Mouse (Mus musculus) forebrain, embryonic 16.5 days (tissue): ENCODE data around the gene Gm20388. TPM values are rescaled to one million over a fixed set of nuclear protein-coding genes. Genes with fewer than 3 reads are reported as not detected.

ENCODE experiments used
- ATAC-seq: fragments of 200-750 bp; cut with Nextera tagmentation; 2 replicates; pipeline ENCODE4 v1.8.0; 2017; ENCODE audit warnings: mild to moderate bottlenecking, moderate library complexity
- H3K27ac ChIP-seq: fragments of 300-500 bp; sonication (generic); 2 replicates; pipeline ENCODE4 v1.5.1; 2014; ENCODE audit warnings: low read length, control low read depth
- H3K27me3 ChIP-seq: fragments of 300-500 bp; sonication (generic); replicated peaks from 2 replicates; pipeline ENCODE4 v1.6.1; 2014; ENCODE audit warnings: low read length; ENCODE audit not compliant: control insufficient read depth, insufficient read depth
- H3K36me3 ChIP-seq: fragments of 300-500 bp; sonication (generic); 2 replicates; pipeline ENCODE4 v1.6.1; 2014; ENCODE audit not compliant: control insufficient read depth, insufficient read depth
- H3K4me1 ChIP-seq: fragments of 300-500 bp; sonication (generic); replicated peaks from 2 replicates; pipeline ENCODE4 v1.6.1; 2014; ENCODE audit warnings: low read length; ENCODE audit not compliant: control insufficient read depth, insufficient read depth
- H3K4me2 ChIP-seq: fragments of 300-500 bp; sonication (generic); 2 replicates; pipeline ENCODE4 v1.6.1; 2014; ENCODE audit warnings: mild to moderate bottlenecking, low read length, control low read depth
- H3K4me3 ChIP-seq: fragments of 300-500 bp; sonication (generic); replicated peaks from 2 replicates; pipeline ENCODE4 v1.5.1; 2014; ENCODE audit warnings: mild to moderate bottlenecking, low read length, control low read depth
- H3K9ac ChIP-seq: fragments of 300-500 bp; sonication (generic); replicated peaks from 2 replicates; pipeline ENCODE4 v1.6.1; 2014; ENCODE audit warnings: low read depth, low read length, control low read depth
- H3K9me3 ChIP-seq: fragments of 300-500 bp; sonication (generic); 2 replicates; pipeline ENCODE4 v1.6.1; 2016; ENCODE audit warnings: low read length; ENCODE audit not compliant: control insufficient read depth
- WGBS: fragments of 180-500 bp; shearing (Covaris S2); extraction: QIAGEN DNeasy Blood & Tissue Kit; methylation state at CpG from one replicate; pipeline ENCODE4 v1.1.7; 2014; 5-methylcytosine and 5-hydroxymethylcytosine counted together
- polyA plus RNA-seq: library from polyadenylated mRNA; unstranded; fragments of >200 nt; fragmentation: Nextera tagmentation; extraction: Ambion mirVana; gene quantifications from 2 replicates; pipeline ENCODE4 v1.2.1, GENCODE M21; 2015

Gm20388 gene
- polyA plus RNA-seq, 1 experiment from 2014 or later: 4.7 TPM

GRCm38 (mm10) chr8:122949701-122950100 lies 3039.1 kb downstream of the Gm20388 start:
- Histone ChIP-seq H3K4me2 (no peak overlapping the region), H3K27ac (no peak overlapping the region), H3K27me3 (no peaks in the 10 kb centered on the region), H3K9ac (no peak overlapping the region), H3K4me3 (no peak overlapping the region), H3K36me3 (no peaks in the 10 kb centered on the region), H3K9me3 (no peaks in the 10 kb centered on the region), H3K4me1 (no peaks in the 10 kb centered on the region; the same call in 1 of the 2 replicates)
- WGBS: 77% methylated on average over 5 of the region's 5 CpGs
- ATAC-seq: no peak

GRCm38 (mm10) chr8:122951456-122951855 lies 3040.8 kb downstream of the Gm20388 start:
- H3K4me3 ChIP-seq: no peak overlapping the region
- H3K9ac ChIP-seq: no peak overlapping the region
- no peak overlapping the region for H3K4me2 ChIP-seq
- ATAC-seq: no peak
- 87% methylated on average over 5 of the region's 5 CpGs for WGBS
- no peak overlapping the region for H3K27ac ChIP-seq
- no peaks in the 10 kb centered on the region for H3K9me3 ChIP-seq
- no peaks in the 10 kb centered on the region for H3K27me3 ChIP-seq
- no peaks in the 10 kb centered on the region for H3K36me3 ChIP-seq
- H3K4me1 ChIP-seq: peaks cover 7% of the 10 kb centered on the region; the same call in 1 of the 2 replicates

GRCm38 (mm10) chr8:122953028-122953427 lies 3042.4 kb downstream of the Gm20388 start:
- Histone ChIP-seq H3K4me1 (peaks cover 7% of the 10 kb centered on the region; the same call in 1 of the 2 replicates), H3K4me3 (no peak overlapping the region), H3K9me3 (no peaks in the 10 kb centered on the region), H3K36me3 (no peaks in the 10 kb centered on the region), H3K27ac (no peak overlapping the region), H3K9ac (no peak overlapping the region), H3K4me2 (no peak overlapping the region), H3K27me3 (no peaks in the 10 kb centered on the region)
- WGBS: 89% methylated on average over 6 of the region's 6 CpGs
- no peak for ATAC-seq

GRCm38 (mm10) chr8:122954090-122954799 lies 3043.6 kb downstream of the Gm20388 start:
- 84% methylated on average over 3 of the region's 3 CpGs for WGBS
- no peak overlapping the region for H3K4me3 ChIP-seq
- H3K9me3 ChIP-seq: no peaks in the 10 kb centered on the region
- no peak overlapping the region for H3K9ac ChIP-seq
- H3K4me1 ChIP-seq: peaks cover 7% of the 10 kb centered on the region; the same call in 1 of the 2 replicates
- H3K36me3 ChIP-seq: no peaks in the 10 kb centered on the region
- no peak overlapping the region for H3K4me2 ChIP-seq
- no peaks in the 10 kb centered on the region for H3K27me3 ChIP-seq
- H3K27ac ChIP-seq: 0 out of 2 replicates have a peak overlapping the region, but pooled peaks have one; percentile 21
- ATAC-seq: no peak

- Histone ChIP-seq H3K27me3 (no peaks in the 10 kb centered on the region), H3K9ac (no peak overlapping the region), H3K9me3 (no peaks in the 10 kb centered on the region), H3K27ac (no peak overlapping the region), H3K4me1 (peaks cover 7% of the 10 kb centered on the region; the same call in 1 of the 2 replicates), H3K4me2 (no peak overlapping the region), H3K4me3 (no peak overlapping the region), H3K36me3 (no peaks in the 10 kb centered on the region)
- ATAC-seq: no peak
Observed at GRCm38 (mm10) chr8:122955195-122955594, 3044.6 kb downstream of the Gm20388 start.

GRCm38 (mm10) chr8:122955997-122956396 lies 3045.4 kb downstream of the Gm20388 start:
- no peaks in the 10 kb centered on the region for H3K27me3 ChIP-seq
- H3K4me2 ChIP-seq: no peak overlapping the region
- WGBS: 90% methylated on average over 3 of the region's 3 CpGs
- no peak for ATAC-seq
- no peak overlapping the region for H3K4me3 ChIP-seq
- H3K9me3 ChIP-seq: no peaks in the 10 kb centered on the region
- H3K9ac ChIP-seq: no peak overlapping the region
- H3K4me1 ChIP-seq: peaks cover 10% of the 10 kb centered on the region; the same call in 1 of the 2 replicates
- H3K36me3 ChIP-seq: no peaks in the 10 kb centered on the region
- H3K27ac ChIP-seq: no peak overlapping the region

- H3K36me3 ChIP-seq: no peaks in the 10 kb centered on the region
- H3K9ac ChIP-seq: no peak overlapping the region
- no peak overlapping the region for H3K4me2 ChIP-seq
- 0 out of 2 replicates have a peak, but pooled peaks cover 8% of the 10 kb centered on the region for H3K4me1 ChIP-seq
- no peak for ATAC-seq
- no peaks in the 10 kb centered on the region for H3K9me3 ChIP-seq
- no peaks in the 10 kb centered on the region for H3K27me3 ChIP-seq
- 82% methylated on average over 5 of the region's 5 CpGs for WGBS
- H3K27ac ChIP-seq: no peak overlapping the region
- no peak overlapping the region for H3K4me3 ChIP-seq
Observed at GRCm38 (mm10) chr8:122960323-122960722, 3049.7 kb downstream of the Gm20388 start.

- Histone ChIP-seq H3K9me3 (no peaks in the 10 kb centered on the region), H3K27ac (no peak overlapping the region), H3K27me3 (no peaks in the 10 kb centered on the region), H3K36me3 (no peaks in the 10 kb centered on the region), H3K9ac (no peak overlapping the region), H3K4me3 (no peak overlapping the region), H3K4me2 (no peak overlapping the region), H3K4me1 (0 out of 2 replicates have a peak, but pooled peaks cover 4% of the 10 kb centered on the region)
- 27% methylated on average over 1 of the region's 1 CpGs for WGBS
- no peak for ATAC-seq
Observed at GRCm38 (mm10) chr8:122960932-122961331, 3050.3 kb downstream of the Gm20388 start.

GRCm38 (mm10) chr8:122961458-122961857 lies 3050.8 kb downstream of the Gm20388 start:
- Histone ChIP-seq H3K4me3 (no peak overlapping the region), H3K4me2 (no peak overlapping the region), H3K4me1 (0 out of 2 replicates have a peak, but pooled peaks cover 4% of the 10 kb centered on the region), H3K36me3 (no peaks in the 10 kb centered on the region), H3K9ac (no peak overlapping the region), H3K9me3 (no peaks in the 10 kb centered on the region), H3K27me3 (no peaks in the 10 kb centered on the region), H3K27ac (no peak overlapping the region)
- ATAC-seq: no peak
- WGBS: 79% methylated on average over 2 of the region's 2 CpGs
